Mouse (Mus musculus) spleen, embryonic (tissue): ENCODE data around the gene Vps8.

ENCODE experiments used
- CTCF ChIA-PET: fragments of 350-600 bp; sonication (Branson Sonifier 250); formaldehyde crosslinking; loops from one replicate; lab custom pipeline; 2022; lab: Charles Lee

Gene Vps8

DNA sequence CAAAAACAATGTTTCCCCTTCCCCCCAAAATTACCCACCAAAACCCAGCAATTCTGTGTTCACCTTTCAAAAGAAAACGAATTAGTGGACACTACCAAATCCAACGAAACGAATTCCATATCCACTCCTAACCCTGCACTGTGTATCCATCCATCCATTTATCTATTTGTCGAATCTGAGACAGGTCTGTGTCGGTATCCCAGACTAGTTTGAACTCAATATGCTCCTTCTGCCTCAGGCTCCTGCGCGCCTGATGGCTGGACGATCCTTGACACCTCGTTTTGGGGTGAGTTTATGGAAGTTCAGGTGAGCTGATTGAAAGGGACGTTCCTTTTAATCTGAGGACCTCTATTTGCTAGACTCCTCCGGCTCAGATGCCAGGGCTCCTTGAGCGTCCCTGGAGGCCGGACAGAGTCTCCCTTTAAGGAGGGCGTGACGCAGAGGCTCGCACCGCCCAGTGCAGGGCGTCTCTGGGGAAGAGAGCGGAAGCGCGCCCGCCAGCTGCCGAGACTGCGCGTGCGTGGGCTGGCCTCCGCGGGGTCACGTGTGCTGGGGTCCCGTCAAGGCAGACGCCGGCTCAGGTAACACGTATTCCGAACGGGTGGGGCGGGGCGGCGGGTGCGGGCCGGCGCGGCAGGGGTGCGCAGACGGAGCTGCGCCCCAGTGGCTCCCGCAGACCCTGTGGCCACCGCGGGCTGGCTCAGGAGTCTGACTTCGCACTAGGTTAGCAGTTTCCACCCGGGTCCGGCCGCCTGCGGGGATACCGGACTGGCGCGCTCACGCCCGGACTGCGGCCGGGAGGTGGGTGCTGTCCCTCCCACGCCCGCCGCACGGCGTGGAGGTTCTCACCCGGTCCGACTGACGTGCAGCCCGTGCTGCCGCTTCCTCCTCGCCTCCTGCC lies at the start of gene Vps8:
Gene Vps8 (plus strand): TSS at position 474 of the 901 bp plus-strand sequence.
- CTCF ChIA-PET, result no interaction called here

DNA sequence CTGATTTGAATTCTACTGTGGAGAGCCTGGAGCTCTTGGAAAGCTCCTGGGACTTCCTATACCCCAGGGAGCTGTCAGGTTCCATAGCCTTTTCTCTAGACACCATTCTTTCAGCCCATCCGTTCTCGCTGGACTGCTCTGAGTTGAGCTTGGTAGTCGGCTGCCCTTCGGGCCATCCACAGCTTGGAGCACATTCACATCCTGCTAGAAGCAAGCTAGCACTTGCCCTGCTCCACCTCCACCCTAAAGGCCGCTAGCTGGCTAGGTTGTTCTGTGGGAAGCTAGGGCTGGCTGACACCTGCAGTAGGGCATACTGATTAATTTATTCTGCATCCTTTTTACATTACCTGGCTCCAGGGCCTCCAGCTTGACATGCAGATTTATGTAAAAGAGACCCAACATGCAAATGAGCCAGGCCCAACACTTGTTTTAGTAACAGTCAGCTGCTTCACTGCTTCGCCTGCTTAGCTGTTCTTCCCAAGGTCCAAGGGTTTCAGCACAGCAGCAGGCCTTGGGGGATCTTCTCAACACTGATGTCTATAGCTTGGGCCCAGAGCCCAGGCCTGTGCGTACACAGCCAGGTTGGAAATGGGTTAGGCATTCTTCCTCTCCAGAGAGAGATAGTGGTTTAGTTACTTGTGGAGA lies 49.5 kb upstream of the Vps8 start:
- CTCF ChIA-PET, result no interaction called here

DNA sequence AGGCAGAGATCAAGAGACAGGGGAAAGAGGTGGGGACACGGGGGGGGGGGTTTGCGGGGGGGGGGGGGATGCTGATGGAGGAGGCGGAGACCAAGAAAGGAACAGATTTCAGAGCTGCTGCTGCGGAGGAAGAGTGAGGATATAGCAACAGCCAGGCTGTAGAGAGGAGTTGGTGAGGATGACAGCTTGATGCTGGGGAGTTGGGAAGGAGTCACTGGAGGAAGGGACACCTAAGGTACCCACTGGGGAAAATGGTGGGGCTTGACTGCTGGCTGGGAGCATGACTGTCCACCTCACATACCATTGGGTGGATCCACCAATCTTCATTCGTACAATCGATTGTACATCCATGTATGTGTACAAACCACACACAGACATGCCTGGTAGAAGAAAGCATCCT lies 48.9 kb upstream of the Vps8 start:
- CTCF ChIA-PET, result no interaction called here

DNA sequence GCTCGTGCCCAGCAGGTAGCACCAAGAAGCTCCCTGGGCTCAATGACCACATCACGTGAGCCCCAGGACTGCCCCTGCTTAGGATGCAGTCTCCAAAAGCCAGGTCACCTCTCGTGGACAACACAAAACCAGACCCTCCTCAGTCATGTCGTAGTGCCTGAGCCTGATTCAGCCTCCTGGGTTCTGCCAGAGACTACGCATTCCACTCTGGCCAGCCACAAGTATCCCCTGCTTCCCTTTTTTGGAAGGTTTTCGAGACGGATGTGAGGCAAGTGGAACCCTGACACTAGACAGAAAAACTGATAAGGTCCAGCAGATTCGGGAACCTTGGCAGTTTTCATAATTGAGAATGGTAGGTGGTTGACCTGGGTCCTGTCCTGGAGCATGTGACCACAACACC lies 47.8 kb upstream of the Vps8 start:
- CTCF ChIA-PET, result no interaction called here

DNA sequence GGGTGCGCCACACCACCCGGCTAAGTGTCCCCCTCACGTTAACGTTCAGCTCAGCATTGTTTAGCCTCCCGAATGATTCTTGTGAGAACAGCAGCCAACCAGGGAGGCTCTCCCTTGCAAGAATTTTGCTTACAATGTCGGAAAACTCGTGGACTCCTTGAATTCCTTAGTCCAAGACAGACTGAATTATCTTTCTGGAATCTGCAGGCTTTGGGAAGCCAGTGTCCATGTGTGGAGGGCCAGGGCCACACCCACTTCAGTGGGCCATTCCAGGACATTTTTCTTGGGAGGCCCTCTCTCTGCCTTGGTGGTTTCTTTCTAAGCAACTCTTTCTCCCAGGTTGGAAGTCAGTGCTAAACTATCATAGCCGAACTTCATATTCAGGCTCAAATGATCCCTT lies 46.6 kb upstream of the Vps8 start:
- CTCF ChIA-PET, result no interaction called here

DNA sequence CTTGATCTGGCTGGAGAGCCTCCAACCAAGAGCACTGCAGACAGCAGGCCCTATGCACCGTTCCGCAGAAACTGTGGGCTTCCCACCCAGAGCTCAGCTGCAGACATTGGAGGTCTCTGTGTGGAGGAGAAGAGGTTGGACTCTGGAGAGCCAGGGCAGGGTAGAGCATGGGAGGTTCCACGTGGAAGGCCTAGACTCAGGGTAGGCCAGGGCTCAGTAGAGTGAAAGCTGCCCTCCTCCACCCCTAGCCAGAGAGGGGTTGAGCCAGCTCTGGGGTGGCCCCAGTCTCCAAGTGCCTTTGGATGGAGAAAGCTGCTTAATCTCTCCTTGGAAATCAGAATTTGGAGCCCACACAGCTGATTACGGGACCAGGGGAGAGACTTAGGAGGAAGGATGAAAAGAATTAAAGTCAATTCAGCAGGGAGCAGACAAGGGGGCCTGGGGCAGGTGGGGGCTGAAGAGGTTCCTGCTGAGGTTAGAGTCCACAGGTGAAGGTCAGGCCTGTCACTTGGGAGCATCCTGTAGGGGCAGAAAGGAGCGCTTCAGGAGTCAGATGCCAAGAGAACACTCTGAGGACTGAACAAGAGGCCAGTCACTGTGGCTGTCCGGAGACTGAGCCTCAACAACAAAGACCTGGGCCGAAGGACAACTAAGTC lies 45.8 kb upstream of the Vps8 start:
- CTCF ChIA-PET, result no interaction called here

DNA sequence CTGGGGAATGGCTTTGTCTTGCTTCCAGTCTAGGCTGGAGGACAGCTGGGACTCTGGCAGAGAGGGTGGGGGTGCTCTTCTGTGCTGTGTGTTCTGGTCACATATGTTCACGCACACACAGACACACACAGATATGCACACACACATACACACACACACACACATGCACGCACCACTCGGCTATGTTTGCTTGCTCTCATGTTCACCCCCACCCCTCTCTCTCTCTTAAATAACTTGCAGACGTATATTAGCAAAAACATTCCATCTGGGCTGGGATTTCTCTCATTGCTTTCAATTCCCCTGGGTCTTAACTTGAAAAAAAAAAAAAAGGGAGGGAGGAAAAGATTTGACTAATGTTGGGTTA lies 45.3 kb upstream of the Vps8 start:
- CTCF ChIA-PET, result no interaction called here

DNA sequence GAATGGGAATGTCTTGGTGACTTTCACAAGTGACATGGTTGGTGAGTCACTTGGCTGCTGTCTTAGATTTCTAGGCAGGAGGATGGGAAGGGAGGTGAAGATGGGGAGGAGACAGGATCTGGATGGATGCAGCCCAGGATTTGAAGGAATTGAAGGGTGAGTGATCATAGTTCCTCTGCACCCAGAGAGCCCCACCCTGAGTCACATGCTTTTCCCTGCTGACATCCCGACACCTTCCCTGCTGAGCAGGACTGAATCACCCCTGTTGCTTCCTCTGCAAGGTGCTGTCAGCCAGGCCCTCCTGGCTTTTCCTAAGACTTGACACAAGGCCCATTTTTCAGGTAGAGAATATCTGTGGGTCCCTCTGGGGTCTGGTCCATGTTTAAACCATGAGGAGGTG lies 41.4 kb upstream of the Vps8 start:
- CTCF ChIA-PET, result no interaction called here

DNA sequence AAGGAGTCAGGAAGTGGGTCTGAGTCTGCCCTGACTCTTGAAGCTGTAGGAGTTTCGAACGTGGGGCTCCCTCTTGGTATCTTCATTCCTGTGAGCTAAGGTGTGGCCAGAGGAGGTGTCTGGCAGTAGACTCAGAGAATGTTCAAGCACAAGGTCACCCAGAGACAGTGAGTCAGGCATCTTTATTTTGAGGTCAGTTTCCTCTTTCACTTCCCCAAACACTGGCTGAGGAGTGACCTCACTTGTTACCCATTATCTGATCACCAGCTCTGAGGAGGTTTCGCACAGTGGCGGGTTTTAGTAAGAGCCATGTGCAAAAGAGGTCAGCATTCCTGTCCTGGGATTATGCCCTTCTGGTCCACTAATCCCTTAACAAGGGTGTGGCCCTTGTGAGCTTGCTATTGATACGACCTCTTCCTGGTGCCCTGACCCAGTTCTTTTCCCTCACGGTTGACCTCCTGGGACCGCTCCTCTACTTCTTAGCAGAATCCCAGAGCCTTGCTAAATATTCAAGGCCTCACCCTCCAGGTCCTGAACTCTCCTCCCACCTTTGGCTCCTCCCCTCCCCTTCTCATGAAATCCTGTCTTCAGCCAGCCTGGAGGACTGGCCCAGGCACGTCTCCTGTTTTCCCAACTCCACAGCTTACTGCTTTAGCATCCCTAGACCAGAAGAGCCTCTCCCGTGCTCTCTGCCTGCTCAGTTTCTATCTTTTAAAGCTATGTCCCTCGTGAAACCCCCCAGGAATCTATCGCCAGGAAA lies 40.6 kb upstream of the Vps8 start:
- CTCF ChIA-PET, result no interaction called here

DNA sequence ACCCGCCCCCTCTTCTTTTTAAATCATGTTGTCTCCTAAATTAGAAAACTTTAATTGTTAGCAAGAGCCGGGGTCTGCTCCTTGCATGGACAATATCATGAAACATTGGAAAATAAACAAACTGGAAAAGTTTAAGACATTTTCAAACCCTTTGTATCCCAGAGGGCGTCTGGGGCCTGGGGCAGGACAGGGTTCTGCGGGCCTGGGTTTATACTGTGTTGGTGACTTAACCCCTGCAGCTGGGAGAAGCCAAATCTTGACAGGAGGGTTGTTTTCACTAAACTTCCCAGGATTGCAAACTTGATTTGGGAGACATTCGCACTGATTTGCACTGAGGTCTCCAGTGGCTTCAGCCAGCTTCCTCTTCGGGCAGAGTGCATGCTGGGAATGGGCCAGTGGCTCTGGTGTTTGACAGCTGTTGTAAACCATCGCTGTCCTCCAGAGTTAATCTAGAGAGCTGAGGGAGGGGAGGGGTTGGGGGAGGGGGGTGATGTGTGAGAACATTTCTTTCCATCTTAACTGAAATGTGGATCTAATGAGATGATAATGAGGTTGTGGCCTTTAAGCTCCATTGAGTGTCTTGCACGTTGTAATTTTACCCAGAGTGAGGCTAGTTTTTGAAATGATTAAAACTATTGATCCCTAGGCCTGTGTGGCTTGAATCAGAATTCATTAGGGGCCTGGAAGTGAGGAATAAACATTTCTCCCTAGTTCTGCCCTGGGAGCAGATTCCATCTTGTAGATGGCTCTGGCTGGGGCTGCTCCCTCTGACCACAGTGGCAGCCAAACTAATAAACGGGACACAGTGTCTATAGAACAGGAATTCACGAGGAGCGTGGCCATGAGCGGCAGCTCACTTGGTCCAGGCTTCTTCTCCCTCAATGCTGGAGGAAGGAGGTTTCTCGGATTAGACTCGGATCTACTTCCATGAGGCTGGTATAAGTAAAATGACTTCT lies 36.7 kb upstream of the Vps8 start:
- CTCF ChIA-PET, result no interaction called here

DNA sequence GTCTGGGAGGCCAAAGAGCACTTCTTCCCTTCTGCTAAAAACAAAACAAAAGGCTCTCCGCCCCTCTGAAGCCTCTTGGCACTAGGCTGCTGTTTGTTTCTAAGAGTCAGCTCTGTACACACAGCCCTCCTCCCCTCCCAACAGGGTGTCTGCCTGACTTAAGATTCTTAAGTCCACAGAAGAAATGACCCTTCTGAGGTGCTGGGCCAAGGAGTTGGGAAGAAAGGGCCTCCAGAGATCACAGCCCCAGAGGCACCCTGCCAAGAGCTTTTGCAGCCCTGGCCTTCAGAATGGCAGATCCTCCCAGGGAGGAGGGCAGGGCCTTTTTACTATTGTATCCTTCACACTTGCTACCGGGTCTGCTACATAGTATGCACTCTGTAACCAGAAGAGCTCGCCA lies 33.6 kb upstream of the Vps8 start:
- CTCF ChIA-PET, result no interaction called here

DNA sequence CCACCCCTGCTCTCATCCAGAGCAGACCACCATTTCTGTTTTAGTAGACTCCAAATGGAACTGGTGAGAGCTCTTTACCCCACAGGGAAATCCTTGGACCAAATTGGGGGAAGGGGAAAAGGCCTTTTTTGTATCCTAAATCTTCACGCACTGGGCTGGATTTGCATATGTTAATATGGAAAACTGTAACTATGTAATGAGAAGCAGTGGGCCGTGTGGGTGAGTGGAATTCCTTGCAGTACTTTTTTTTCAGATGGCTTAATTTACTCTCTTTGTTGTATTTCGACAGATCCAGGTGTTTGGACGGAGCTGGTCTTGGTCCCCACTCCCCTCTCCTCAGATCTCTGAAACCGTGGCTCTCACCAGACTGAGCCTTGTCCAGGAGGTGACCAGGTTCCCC lies 32.2 kb upstream of the Vps8 start:
- CTCF ChIA-PET, result no interaction called here

DNA sequence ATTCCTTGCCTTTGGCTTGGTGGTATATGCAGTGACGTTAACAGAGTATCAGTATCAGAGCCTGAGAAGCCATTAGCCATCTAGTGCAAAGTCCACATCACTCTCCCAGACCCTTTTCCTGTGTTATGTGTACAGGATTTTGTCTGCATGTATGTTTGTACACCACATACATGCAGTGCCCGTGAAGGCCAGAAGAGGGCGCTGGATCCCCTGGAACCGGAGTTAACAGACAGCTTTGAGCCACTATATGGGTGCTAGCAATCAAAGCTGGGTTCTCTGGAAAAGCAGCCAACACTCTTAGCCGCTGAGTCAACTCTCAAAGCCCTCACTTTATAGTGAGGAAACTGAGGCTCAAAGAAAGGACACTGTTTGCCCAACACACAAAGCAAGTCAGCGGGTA lies 30.8 kb upstream of the Vps8 start:
- CTCF ChIA-PET, result interaction anchor here (0.5 to 0.9 kb wide), 3 partner anchors 12 to 252 kb away, joined by 3 to 4 read pairs (median 4); no protein-coding TSS in a partner anchor

DNA sequence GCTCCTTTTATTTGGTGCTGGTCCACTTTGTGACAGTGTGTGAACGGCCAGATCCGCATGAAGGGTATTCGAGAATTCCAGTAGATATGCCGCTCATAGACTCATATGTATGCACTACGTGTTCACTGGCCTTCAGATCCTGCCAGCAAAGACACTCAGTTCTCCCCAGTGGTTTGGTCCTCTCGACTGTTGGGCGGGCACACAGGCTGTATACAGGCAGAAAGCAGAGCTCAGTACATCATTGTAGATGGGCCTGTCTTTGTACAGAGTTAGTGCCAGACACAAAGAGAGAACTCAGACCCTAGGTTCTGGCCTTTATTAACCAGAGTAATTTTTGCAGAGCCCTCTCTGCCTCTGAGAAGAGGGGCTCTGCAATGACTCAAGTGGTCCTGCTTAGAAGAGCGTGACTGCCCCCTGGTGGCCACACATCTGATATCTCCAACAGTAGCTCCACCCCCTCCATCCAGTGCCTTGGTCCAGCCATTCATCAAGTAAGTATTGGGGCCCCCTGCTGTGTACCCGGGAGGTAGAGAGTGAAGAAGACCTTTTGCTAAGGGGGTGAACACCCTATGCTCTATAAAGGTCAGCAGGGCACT lies 30.3 kb upstream of the Vps8 start:
- CTCF ChIA-PET, result interaction anchor here (0.5 to 0.9 kb wide), 3 partner anchors 13 to 253 kb away, joined by 3 to 4 read pairs (median 4); no protein-coding TSS in a partner anchor

DNA sequence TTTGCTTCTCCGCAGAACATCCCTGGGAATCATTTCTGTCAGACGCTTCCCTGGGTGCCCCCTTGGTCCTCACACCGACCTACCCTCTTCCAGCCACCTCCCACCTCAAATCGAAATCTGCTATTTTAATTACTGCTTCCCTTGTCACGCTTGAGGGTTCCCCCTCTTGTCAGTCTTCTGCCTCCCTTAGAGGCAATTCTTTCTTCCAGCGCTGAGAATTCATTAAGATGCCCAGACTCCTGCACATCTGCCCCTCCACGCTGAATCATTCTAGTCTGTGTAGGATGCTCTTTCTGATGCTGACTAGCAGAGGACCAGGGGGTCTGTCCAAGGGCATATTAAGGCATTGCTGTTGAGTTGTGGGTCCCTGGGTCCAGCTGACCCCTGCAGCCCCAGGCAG lies 27.4 kb upstream of the Vps8 start:
- CTCF ChIA-PET, result no interaction called here

DNA sequence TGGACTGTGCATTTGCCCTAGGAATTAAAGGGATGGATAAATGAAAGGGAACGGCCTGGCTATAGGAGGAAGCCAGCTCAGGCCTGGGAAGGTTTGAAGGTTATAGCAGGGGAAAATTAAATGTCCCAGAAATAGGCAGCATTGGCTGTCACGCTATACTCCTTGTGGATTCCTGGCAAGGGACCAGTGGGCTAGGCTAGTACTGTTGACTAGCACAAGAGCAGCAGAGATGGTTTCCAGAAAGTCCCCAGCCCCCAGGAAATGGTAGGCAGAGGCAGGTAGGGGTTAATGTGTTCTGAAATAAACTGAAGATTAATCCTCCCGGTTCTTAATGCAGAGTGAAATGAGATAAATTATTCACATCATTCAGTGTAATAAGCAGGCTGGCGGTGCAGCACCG lies 25.2 kb upstream of the Vps8 start:
- CTCF ChIA-PET, result no interaction called here

DNA sequence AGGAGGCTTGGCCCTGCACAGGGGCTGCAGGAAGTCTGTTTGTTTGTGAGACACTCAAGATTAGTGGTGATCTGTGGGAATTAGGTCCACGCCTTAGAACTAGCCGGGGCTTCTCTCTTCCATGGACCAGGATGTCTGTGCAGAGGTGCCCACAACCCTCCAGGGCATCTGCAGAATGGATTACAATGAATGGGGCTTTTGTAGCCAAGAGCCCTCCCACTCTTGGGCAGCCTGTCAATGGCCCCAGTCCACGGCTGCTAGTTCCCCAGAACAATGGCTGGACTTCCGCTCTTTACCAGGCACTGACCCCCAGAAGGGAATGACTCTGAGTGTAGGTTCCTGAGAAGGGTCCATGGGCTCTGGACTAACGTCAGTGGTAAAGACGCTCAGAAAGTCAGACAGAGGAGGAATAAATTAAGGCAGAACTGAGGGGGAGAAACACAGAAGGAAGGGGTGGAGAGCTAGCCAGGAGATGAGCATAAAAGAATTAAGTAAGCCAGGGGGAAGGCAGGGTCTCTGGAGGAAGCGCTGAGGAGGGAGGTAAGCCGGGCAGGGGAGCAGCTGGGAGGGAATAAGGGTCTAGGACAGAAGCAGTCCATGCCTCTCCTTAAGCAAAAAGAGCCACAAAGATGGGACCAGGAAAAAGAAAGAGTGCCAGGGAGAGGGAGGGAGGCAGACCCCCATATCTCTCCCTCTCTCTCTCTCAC lies 24.4 kb upstream of the Vps8 start:
- CTCF ChIA-PET, result no interaction called here

DNA sequence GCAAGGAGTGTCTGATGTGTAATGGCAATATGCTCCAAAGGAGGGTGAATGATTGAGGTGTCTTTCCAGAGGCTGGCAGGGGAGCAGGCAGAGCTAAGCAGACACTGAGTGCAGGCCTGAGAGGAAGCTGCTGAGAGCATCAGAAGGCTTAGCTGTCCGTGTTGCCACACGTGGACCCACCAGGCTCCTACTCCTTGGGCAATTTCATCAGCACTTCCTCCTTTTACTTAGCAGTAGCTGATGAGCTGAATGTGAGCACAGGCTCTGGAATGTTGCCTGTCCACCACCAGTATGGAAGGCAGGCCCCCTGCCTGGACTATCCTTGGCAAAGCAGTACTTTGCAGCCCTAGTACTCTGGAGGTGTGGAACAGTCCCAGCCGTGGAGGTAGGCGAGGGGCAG lies 23.0 kb upstream of the Vps8 start:
- CTCF ChIA-PET, result no interaction called here

DNA sequence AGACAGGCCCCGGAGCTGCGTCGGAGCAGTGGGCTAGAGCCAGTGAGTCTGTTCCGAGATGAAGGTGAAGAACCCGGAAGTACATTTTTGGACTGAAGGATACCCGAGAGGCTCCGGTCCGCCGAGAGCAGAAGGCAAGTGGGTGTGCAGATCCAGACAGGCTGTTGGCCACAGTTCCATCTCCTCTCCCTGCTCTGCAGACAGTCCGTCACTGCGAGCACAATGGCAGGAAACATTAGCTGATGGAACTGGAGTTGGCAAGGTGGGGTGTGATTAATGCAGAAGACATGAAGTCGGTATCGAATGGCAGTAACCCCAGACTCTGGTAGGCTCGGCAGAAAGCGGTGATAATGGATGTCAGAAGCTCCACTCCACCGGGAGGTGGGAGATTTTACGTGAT lies 20.9 kb upstream of the Vps8 start:
- CTCF ChIA-PET, result no interaction called here

DNA sequence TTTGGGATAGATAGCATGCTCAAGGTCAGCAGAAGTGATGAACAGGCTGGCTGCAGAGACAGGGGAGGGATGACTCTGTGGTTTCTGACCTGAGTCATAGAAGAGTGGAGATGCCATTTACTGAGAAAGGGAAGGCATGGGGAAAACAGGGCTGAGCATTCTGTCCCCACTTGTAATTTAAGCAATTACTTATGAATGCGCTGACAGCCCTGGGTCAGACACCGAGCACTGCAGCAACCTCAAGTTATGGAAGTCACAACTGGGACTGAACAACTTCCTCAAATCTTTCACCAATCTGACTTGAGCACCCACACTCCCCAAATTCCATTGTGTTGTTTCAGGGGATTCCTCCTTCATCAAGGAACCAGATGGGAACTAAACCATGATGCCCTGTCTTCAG lies 19.5 kb upstream of the Vps8 start:
- CTCF ChIA-PET, result no interaction called here
